Mouse (Mus musculus) hindbrain, embryonic 11.5 days (tissue): Measurements from ENCODE around the gene Lrch4. TPM values are rescaled to one million over a fixed set of nuclear protein-coding genes. Genes with fewer than 3 reads are reported as not detected.
A peak's percentile ranks its signal among the peaks of the same experiment; 100 is the strongest.

ENCODE experiments used
- ATAC-seq: fragments of 200-750 bp; cut with Nextera tagmentation; 2 replicates; pipeline ENCODE4 v1.8.0; 2017; ENCODE audit warnings: mild to moderate bottlenecking, moderate TSS enrichment, moderate library complexity; ENCODE audit not compliant: low FRiP score
- DNase-seq: peaks from one replicate; pipeline ENCODE4 v3.0.0-alpha.2; 2015; ENCODE audit warnings: low spot score
- H3K27ac ChIP-seq: fragments of 300-500 bp; sonication (generic); 2 replicates; pipeline ENCODE4 v1.5.1; 2014; ENCODE audit warnings: mild to moderate bottlenecking, low read depth, low read length
- H3K27me3 ChIP-seq: fragments of 300-500 bp; sonication (generic); 2 replicates; pipeline ENCODE4 v1.6.1; 2014; ENCODE audit warnings: mild to moderate bottlenecking, low read length, moderate library complexity, mixed read lengths; ENCODE audit not compliant: control insufficient read depth, insufficient read depth
- H3K36me3 ChIP-seq: fragments of 300-500 bp; sonication (generic); 2 replicates; pipeline ENCODE4 v1.6.1; 2014; ENCODE audit warnings: mild to moderate bottlenecking, low read length, moderate library complexity, mixed read lengths; ENCODE audit not compliant: control insufficient read depth, insufficient read depth
- H3K4me1 ChIP-seq: fragments of 300-500 bp; sonication (generic); replicated peaks from 2 replicates; pipeline ENCODE4 v1.6.1; 2014; ENCODE audit warnings: low read length, mixed read lengths; ENCODE audit not compliant: control insufficient read depth, insufficient read depth
- H3K4me2 ChIP-seq: fragments of 300-500 bp; sonication (generic); replicated peaks from 2 replicates; pipeline ENCODE4 v1.6.1; 2014; ENCODE audit warnings: mild to moderate bottlenecking, low read depth, low read length
- H3K4me3 ChIP-seq: fragments of 300-500 bp; sonication (generic); 2 replicates; pipeline ENCODE4 v1.5.1; 2014; ENCODE audit warnings: low read depth, low read length
- H3K9ac ChIP-seq: fragments of 300-500 bp; sonication (generic); 2 replicates; pipeline ENCODE4 v1.6.1; 2014; ENCODE audit warnings: low read depth, low read length
- H3K9me3 ChIP-seq: fragments of 300-500 bp; sonication (generic); 2 replicates; pipeline ENCODE4 v1.6.1; 2016; ENCODE audit warnings: low read length; ENCODE audit not compliant: control insufficient read depth
- whole genome bisulfite sequencing: fragments of 180-500 bp; shearing (Covaris S2); extraction: QIAGEN DNeasy Blood & Tissue Kit; methylation state at CpG from one replicate; pipeline ENCODE4 v1.1.7; 2014; 5-methylcytosine and 5-hydroxymethylcytosine counted together
- polyA plus RNA-seq: library from polyadenylated mRNA; unstranded; fragments of >200 nt; fragmentation: Nextera tagmentation; extraction: Ambion mirVana; gene quantifications from 2 replicates; pipeline ENCODE4 v1.2.1, GENCODE M21; 2014

The Lrch4 gene
- polyA plus RNA-seq, 1 experiment from 2014 or later = 25.9 TPM

- Histone ChIP-seq H3K36me3 (no peaks in the 10 kb centered on the region), H3K9me3 (no peaks in the 10 kb centered on the region), H3K27me3 (no peaks in the 10 kb centered on the region), H3K4me2 (peak overlapping the region; percentile 92), H3K4me3 (peak overlapping the region; percentile 74), H3K4me1 (no peaks in the 10 kb centered on the region), H3K27ac (peak overlapping the region; percentile 60; the same call in 1 of the 2 replicates), H3K9ac (peak overlapping the region; percentile 64)
- DNase-seq (peak; percentile 27), ATAC-seq (peak; percentile 26; the same call in 1 of the 2 replicates)
- WGBS = 19% methylated on average over 28 of the region's 28 CpGs
Observed at GRCm38 (mm10) chr5:137683388-137684293, 54.7 kb downstream of the Lrch4 start.

GRCm38 (mm10) chr5:137684294-137685123 lies 55.6 kb downstream of the Lrch4 start, which contains the start of gene Agfg2:
TSS of gene Agfg2 (minus strand) at chr5:137684726.
- peak within 1 kb of the TSS; percentile 92 for H3K4me2 ChIP-seq
- WGBS = under 1% methylated on average over 61 of the region's 62 CpGs

GRCm38 (mm10) chr5:137685653-137686052 lies 56.7 kb downstream of the Lrch4 start:
- H3K27ac ChIP-seq = no peak overlapping the region
- H3K4me3 ChIP-seq = no peak overlapping the region
- WGBS = 95% methylated on average over 3 of the region's 3 CpGs
- H3K4me2 ChIP-seq = no peak overlapping the region
- H3K36me3 ChIP-seq = no peaks in the 10 kb centered on the region
- H3K9me3 ChIP-seq = no peaks in the 10 kb centered on the region
- H3K9ac ChIP-seq = no peak overlapping the region
- DNase-seq (no peak), ATAC-seq (no peak)
- H3K4me1 ChIP-seq = no peaks in the 10 kb centered on the region
- no peaks in the 10 kb centered on the region for H3K27me3 ChIP-seq

More at GRCm38 (mm10) chr5:137684294-137685123, 55.6 kb downstream of the Lrch4 start, which contains the start of gene Agfg2:
- peak within 1 kb of the TSS; percentile 60 for H3K27ac ChIP-seq
- DNase-seq (peak; percentile 98), ATAC-seq (peak; percentile 99)
- H3K27me3 ChIP-seq = no peaks in the 10 kb centered on the region
- H3K4me1 ChIP-seq = no peaks in the 10 kb centered on the region
- H3K4me3 ChIP-seq = peak within 1 kb of the TSS; percentile 74
- H3K9me3 ChIP-seq = no peaks in the 10 kb centered on the region
- H3K9ac ChIP-seq = peak within 1 kb of the TSS; percentile 64
- H3K36me3 ChIP-seq = no peaks in the 10 kb centered on the region

DNA sequence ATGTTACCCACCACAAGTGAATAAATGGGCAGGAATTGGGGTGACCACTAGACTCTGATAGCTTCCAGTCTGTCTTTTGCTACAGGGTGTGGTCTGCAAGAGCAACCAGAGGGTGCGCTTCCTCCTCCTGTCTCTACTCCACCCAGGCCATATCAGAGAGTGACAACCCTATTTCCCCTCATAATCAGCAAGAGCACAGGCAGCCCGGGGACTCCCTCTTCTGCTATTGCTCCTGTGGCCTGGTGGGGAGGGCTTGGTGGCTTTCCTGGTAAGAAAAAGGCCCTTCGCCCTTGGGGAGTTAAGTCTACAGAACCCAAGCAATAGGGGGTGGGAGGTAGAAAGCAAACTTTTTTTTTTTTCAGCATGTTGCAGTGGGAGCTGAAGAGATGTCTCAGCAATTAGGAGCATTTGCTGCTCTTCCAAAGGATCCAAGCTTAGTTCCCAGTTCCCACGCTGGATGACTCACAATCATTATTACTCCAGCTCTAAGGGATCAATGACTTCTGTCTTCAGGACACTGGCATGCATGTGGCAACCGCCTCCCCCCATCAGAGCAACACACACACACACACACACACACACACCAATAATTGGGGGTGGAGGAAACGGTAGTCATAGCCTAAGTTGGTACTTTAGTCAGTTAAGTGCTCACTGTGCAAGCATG lies 57.3 kb downstream of the Lrch4 start:
- 84% methylated on average over 6 of the region's 6 CpGs for WGBS
- no peaks in the 10 kb centered on the region for H3K27me3 ChIP-seq
- ATAC-seq (no peak), DNase-seq (no peak)
- H3K9me3 ChIP-seq = no peaks in the 10 kb centered on the region
- H3K27ac ChIP-seq = no peak overlapping the region
- H3K4me2 ChIP-seq = no peak overlapping the region
- no peaks in the 10 kb centered on the region for H3K36me3 ChIP-seq
- H3K9ac ChIP-seq = no peak overlapping the region
- H3K4me3 ChIP-seq = no peak overlapping the region
- H3K4me1 ChIP-seq = no peaks in the 10 kb centered on the region

DNA sequence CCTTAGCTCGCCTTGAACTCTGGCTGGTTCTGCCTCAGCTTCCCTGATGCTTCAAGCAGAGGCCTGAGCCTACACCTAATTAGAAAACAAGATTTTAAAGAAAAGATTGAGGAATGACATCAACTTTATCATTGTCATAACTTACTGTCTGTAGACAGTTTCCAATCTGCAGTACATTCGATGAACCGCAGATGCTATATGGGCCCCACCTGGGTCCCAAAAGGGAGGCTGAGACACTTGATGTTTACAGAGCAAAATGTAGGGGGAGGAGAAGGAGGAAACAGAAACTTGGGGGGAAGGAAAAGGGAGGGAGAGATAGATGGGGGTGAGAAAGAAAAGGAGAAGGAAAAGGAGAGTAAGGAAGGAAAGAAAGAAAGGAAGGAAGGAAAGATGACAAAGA lies 61.1 kb downstream of the Lrch4 start:
- Histone ChIP-seq H3K4me1 (no peaks in the 10 kb centered on the region), H3K9ac (no peak overlapping the region), H3K4me3 (no peak overlapping the region), H3K36me3 (no peaks in the 10 kb centered on the region), H3K9me3 (no peaks in the 10 kb centered on the region), H3K4me2 (no peak overlapping the region), H3K27ac (no peak overlapping the region), H3K27me3 (no peaks in the 10 kb centered on the region)
- no peak for DNase-seq
- no peak for ATAC-seq
- WGBS = 89% methylated on average over 3 of the region's 3 CpGs

DNA sequence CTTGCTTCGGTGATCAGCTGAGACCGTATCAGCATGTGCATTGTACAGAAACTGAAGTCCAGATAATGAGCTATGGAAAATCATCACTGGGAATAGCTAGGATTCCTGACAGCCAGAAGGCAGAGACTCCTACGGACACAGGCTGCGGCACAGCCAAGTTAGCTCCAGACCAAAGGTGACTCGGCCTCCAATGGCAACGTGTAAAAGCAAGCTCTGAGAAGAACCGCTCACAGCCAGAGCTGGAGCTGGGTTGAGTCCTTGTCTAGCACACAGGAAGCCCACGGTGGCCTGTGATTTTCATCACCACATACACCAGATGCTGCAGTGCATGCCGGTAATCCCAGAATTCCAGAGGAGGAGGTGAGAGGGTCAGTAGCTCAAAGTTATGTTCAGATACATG lies 61.6 kb downstream of the Lrch4 start:
- DNase-seq (no peak), ATAC-seq (no peak)
- Histone ChIP-seq H3K9ac (no peak overlapping the region), H3K9me3 (no peaks in the 10 kb centered on the region), H3K36me3 (no peaks in the 10 kb centered on the region), H3K4me3 (no peak overlapping the region), H3K4me1 (no peaks in the 10 kb centered on the region), H3K4me2 (no peak overlapping the region), H3K27me3 (no peaks in the 10 kb centered on the region), H3K27ac (no peak overlapping the region)
- WGBS = 70% methylated on average over 9 of the region's 9 CpGs

Other genes starting within 250 kb of the Lrch4 start
- 0.04 and 0.06 TPM in 2 replicates for gene Zan, start 152.1 kb upstream of the Lrch4 start, polyA plus RNA-seq
- gene Pop7, start 126.6 kb upstream of the Lrch4 start, polyA plus RNA-seq = 55.2 and 60.6 TPM in 2 replicates
- gene Gigyf1, start 110.6 kb upstream of the Lrch4 start, polyA plus RNA-seq = 10.6 and 15.4 TPM in 2 replicates
- 0.38 and 1.1 TPM in 2 replicates for gene Epo, start 95.9 kb upstream of the Lrch4 start, polyA plus RNA-seq
- gene Gnb2, start 95.6 kb upstream of the Lrch4 start, polyA plus RNA-seq = 475 and 483 TPM in 2 replicates
- 45.4 and 47.6 TPM in 2 replicates for gene Actl6b, start 75.6 kb upstream of the Lrch4 start, polyA plus RNA-seq
- gene Tfr2, start 59.3 kb upstream of the Lrch4 start, polyA plus RNA-seq = 2.5 and 2.7 TPM in 2 replicates
- gene Mospd3, start 28.1 kb upstream of the Lrch4 start, polyA plus RNA-seq = 22.6 and 22.9 TPM in 2 replicates
- 67.0 and 87.3 TPM in 2 replicates for gene Pcolce, start 15.3 kb upstream of the Lrch4 start, polyA plus RNA-seq
- 0.15 and 0.27 TPM in 2 replicates for gene Fbxo24, start 119 bp upstream of the Lrch4 start, polyA plus RNA-seq
- 5.0 and 6.3 TPM in 2 replicates for gene Gm20605, start 54 bp downstream of the Lrch4 start, polyA plus RNA-seq
- gene Sap25, start 12.2 kb downstream of the Lrch4 start, polyA plus RNA-seq = 7.1 TPM in 2 replicates
- gene Irs3, start 16.6 kb downstream of the Lrch4 start, polyA plus RNA-seq = 0.22 and 0.38 TPM in 2 replicates
- 13.7 TPM in 2 replicates for gene Agfg2, start 55.6 kb downstream of the Lrch4 start, polyA plus RNA-seq
- gene Nyap1, start 112.5 kb downstream of the Lrch4 start, polyA plus RNA-seq = 2.9 and 5.3 TPM in 2 replicates
- gene Tsc22d4, start 116.6 kb downstream of the Lrch4 start, polyA plus RNA-seq = 56.4 and 64.0 TPM in 2 replicates
- 64.9 and 78.4 TPM in 2 replicates for gene Ppp1r35, start 149.7 kb downstream of the Lrch4 start, polyA plus RNA-seq
- 9.9 and 14.9 TPM in 2 replicates for gene Mepce, start 158.5 kb downstream of the Lrch4 start, polyA plus RNA-seq
- gene Zcwpw1, start 158.7 kb downstream of the Lrch4 start, polyA plus RNA-seq = 13.5 and 17.2 TPM in 2 replicates
- 0.22 and 0.97 TPM in 2 replicates for gene Pilra, start 207.2 kb downstream of the Lrch4 start, polyA plus RNA-seq
- gene Pilrb1, start 229.0 kb downstream of the Lrch4 start, polyA plus RNA-seq = not detected in 2 replicates
- not detected in 2 replicates for gene Pilrb2, start 242.7 kb downstream of the Lrch4 start, polyA plus RNA-seq